Mouse (Mus musculus) gonadal fat pad, adult 2 months (tissue): ENCODE data around the gene Lmo2. TPM values are rescaled to one million over a fixed set of nuclear protein-coding genes. Genes with fewer than 3 reads are reported as not detected.

Source experiments
- DNase-seq: peaks from one replicate; pipeline ENCODE4 v3.0.0-alpha.2; 2012; ENCODE audit warnings: low read depth
- polyA plus RNA-seq: library from polyadenylated mRNA; depleted of rRNA; stranded (reverse); fragments of >200 nt; gene quantifications from 2 replicates; pipeline ENCODE4 v1.2.3, GENCODE M21; 2012; rRNA removed

The Lmo2 gene
- polyA plus RNA-seq, result 12.7 and 13.0 TPM in 2 replicates

- DNase-seq, result no peak
These were observed at the start of gene Lmo2 for GRCm38 (mm10) chr2:103957649-103958546. Gene Lmo2, plus strand, starts transcription at chr2:103957986.

GRCm38 (mm10) chr2:103910601-103911000 lies 47.2 kb upstream of the Lmo2 start:
- no peak for DNase-seq

GRCm38 (mm10) chr2:103912481-103913251 lies 45.1 kb upstream of the Lmo2 start:
- DNase-seq, result no peak

- no peak for DNase-seq
These were observed 44.5 kb upstream of the Lmo2 start for GRCm38 (mm10) chr2:103913252-103913650.

GRCm38 (mm10) chr2:103916069-103916468 lies 41.7 kb upstream of the Lmo2 start:
- DNase-seq, result no peak

GRCm38 (mm10) chr2:103917375-103917774 lies 40.4 kb upstream of the Lmo2 start:
- no peak for DNase-seq

- DNase-seq, result no peak
These were observed 39.4 kb upstream of the Lmo2 start for GRCm38 (mm10) chr2:103918375-103918774.

- no peak for DNase-seq
These were observed 38.3 kb upstream of the Lmo2 start for GRCm38 (mm10) chr2:103919488-103919887.

- DNase-seq, result no peak
These were observed 31.1 kb upstream of the Lmo2 start for GRCm38 (mm10) chr2:103926586-103927113.

- no peak for DNase-seq
These were observed 30.1 kb upstream of the Lmo2 start for GRCm38 (mm10) chr2:103927610-103928145.

- no peak for DNase-seq
These were observed 27.3 kb upstream of the Lmo2 start for GRCm38 (mm10) chr2:103930306-103931019.

- DNase-seq, result no peak
These were observed 26.3 kb upstream of the Lmo2 start for GRCm38 (mm10) chr2:103931511-103931911.

GRCm38 (mm10) chr2:103932025-103932424 lies 25.8 kb upstream of the Lmo2 start:
- no peak for DNase-seq

GRCm38 (mm10) chr2:103932480-103932879 lies 25.3 kb upstream of the Lmo2 start:
- no peak for DNase-seq

GRCm38 (mm10) chr2:103934270-103934669 lies 23.5 kb upstream of the Lmo2 start:
- DNase-seq, result no peak

- DNase-seq, result no peak
These were observed 23.1 kb upstream of the Lmo2 start for GRCm38 (mm10) chr2:103934670-103935069.

- no peak for DNase-seq
These were observed 21.9 kb upstream of the Lmo2 start for GRCm38 (mm10) chr2:103935691-103936435.

- no peak for DNase-seq
These were observed 21.1 kb upstream of the Lmo2 start for GRCm38 (mm10) chr2:103936666-103937065.

- DNase-seq, result no peak
These were observed 20.1 kb upstream of the Lmo2 start for GRCm38 (mm10) chr2:103937670-103938069.

GRCm38 (mm10) chr2:103938573-103938972 lies 19.2 kb upstream of the Lmo2 start:
- DNase-seq, result no peak

GRCm38 (mm10) chr2:103939003-103939402 lies 18.8 kb upstream of the Lmo2 start:
- no peak for DNase-seq
